Mouse (Mus musculus): ENCODE measurements at regions not wholly inside any gene's neighbourhood (a gene's known extent, or its start where the extent isn't known, plus 50 kb on each side); places are given as distances from the start of the nearest gene placed in this dataset.

DNA sequence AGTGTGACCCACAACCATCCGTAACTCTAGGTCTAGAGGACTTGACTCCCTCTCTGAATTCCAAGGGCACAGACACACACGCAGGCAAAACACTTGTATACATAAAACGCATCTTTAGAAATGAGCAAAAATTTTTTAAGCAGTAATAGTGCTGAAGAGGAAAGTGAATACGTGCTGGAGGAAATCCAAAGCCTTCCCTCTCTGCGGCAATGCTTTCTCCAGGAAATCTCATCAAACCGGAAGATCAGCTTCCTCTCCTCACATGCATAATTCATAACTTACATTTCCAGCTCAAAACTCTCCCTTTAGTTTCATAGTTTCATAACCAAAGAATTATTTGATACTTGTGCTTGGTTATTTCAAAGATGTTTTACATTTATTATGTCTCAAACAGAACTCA lies 209.3 kb upstream of the Cited2 start:
- TF ChIP-seq CTCF (IDR thresholded peaks at IDR 0.05; ENCODE audit: extremely low read depth, insufficient read depth, insufficient read length, insufficient replicate concordance) (no peak), POLR2A (IDR thresholded peaks at IDR 0.05; ENCODE audit: low read depth, low read length) (no peak)

Data from spleen, adult 2 months (tissue).